Mouse (Mus musculus) brain, embryonic 14.5 days (tissue): ENCODE measurements around the gene Neurl1b.

Experiments used
- CTCF ChIP-seq: fragments of 200-500 bp; IDR thresholded peaks from 2 replicates; pipeline ENCODE4 v1.5.1; 2012; ENCODE audit warnings: inconsistent platforms, mild to moderate bottlenecking, moderate library complexity, borderline replicate concordance; ENCODE audit not compliant: insufficient read depth, insufficient read length; ENCODE audit errors: extremely low read depth
- POLR2A ChIP-seq: fragments of 200-500 bp; IDR thresholded peaks from 2 replicates; pipeline ENCODE4 v1.6.1; 2012; ENCODE audit warnings: mild to moderate bottlenecking, inconsistent platforms, borderline replicate concordance; ENCODE audit not compliant: poor library complexity, insufficient read depth, insufficient read length, severe bottlenecking; ENCODE audit errors: extremely low read depth

- TF ChIP-seq CTCF (no peak), POLR2A (no peak)
Measured at GRCm38 (mm10) chr17:26382687-26383086, 31.9 kb upstream of the Neurl1b start.
